Mouse (Mus musculus) embryo, embryonic 11.5 days (tissue): Measurements from ENCODE around the gene Idh1.
"Not testable (repeated sequence)": the region's sequence is repeated elsewhere in the genome, so short reads cannot be mapped to it uniquely, and the experiment has no call there.

Source experiments
- DNase-seq: peaks from one replicate; pipeline ENCODE4 v3.0.0-alpha.2; 2012; ENCODE audit warnings: low read depth, low spot score

Gene Idh1

GRCm38 (mm10) chr1:65186287-65187073 is at the start of gene Idh1, which contains the start of gene Pikfyve:
Idh1 (minus strand) TSS chr1:65186500.
Pikfyve (plus strand) TSS chr1:65186683.
- peak; percentile 96 for DNase-seq

- no peak for DNase-seq
Measured at GRCm38 (mm10) chr1:65230566-65230965, 44.3 kb upstream of the Idh1 start.

DNA sequence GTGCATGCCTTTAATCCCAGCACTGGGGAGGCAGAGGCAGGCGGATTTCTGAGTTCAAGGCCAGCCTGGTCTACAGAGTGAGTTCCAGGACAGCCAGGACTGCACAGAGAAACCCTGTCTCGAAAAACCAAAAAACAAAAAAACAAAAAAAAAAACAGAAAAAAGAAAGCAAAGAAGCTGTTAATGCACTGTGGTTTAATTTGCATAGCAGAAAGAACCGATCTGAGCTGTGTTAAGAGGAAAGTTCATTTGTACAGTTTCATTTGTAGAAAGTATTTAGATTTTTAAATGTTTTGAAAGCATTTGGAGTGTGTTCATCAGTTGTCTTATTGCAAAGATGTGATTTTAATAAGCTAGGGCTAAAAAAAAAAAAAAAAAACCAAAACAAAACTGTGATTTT is 43.5 kb upstream of the Idh1 start:
- not testable (repeated sequence) for DNase-seq

GRCm38 (mm10) chr1:65227681-65228080 is 41.4 kb upstream of the Idh1 start:
- no peak for DNase-seq

DNA sequence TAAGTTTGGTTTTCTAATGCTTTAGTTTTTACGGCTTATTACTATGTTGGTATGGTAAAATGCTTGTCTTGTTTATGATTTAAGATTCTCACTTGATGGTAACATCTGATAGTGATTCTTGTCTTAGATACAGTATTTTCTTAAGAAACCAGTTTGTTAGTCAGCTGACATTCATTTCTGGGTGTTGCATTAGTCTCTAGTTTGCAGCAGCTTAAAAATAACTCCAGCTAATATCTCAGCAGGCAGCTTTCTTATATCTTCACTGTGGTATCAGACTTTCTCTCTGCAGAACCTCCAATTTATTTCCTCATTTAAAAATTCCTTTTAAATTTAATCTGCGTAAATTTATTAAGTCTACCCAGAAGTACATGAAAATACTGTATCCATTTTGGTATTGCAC is 37.4 kb upstream of the Idh1 start:
- DNase-seq, result no peak

DNA sequence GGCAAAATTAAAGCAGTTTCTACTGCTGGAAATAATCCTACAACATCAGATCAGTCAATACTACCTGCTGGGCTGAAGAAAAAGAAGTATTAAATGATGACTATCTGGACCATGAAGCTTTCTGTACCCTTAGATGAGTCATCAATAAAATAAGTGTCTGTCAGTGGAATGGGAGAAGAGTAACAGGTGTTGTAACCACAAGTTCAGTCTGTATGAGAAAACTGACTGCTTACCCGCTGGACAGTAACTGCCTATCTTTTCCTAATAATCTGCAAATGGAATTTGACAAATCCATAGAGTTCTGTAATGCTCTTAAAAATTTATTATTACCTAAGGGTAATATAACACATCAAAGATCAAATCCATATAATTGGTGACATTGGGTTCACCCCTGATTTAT is 31.7 kb upstream of the Idh1 start:
- no peak for DNase-seq

DNA sequence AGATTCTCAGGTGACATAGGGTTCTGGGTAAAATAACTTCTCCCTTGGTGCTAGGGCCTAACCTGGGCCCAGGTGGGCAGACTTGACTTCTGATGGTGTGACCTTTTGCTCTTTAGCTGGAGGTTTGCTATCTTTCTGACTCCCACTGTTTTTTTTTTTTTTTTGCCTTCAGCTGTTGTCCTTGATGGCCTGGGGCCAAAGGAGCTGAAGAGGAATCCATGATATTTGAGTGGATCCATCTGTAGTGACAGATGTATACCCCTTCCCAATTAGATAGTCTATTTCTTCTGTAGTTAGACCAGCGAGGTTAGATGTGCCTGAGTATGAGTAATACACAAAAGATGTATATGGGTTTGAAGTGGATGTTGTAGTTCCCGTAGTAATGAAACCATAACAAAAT is 31.3 kb upstream of the Idh1 start:
- DNase-seq, result no peak

GRCm38 (mm10) chr1:65213214-65213613 is 26.9 kb upstream of the Idh1 start:
- DNase-seq, result no peak

DNA sequence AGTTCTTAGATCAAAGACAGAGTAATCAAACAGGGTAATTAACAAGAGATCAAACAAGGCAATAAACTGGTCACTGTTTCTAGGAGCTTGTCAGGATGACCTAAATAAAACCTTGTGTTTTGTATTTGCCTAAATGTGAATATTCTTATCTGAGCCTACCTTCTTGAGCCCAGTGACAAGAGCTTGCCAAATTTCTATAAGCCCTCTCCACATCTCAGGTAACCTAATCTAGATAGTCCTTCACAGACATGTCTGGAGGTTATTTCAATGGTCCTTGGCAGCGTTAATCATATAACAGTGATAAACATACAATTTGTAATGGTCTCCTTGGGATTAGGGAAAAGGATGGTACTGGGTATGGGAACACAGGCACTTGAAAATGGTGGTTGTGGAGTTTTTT is 18.0 kb upstream of the Idh1 start:
- no peak for DNase-seq

GRCm38 (mm10) chr1:65198861-65199260 is 12.6 kb upstream of the Idh1 start:
- no peak for DNase-seq

DNA sequence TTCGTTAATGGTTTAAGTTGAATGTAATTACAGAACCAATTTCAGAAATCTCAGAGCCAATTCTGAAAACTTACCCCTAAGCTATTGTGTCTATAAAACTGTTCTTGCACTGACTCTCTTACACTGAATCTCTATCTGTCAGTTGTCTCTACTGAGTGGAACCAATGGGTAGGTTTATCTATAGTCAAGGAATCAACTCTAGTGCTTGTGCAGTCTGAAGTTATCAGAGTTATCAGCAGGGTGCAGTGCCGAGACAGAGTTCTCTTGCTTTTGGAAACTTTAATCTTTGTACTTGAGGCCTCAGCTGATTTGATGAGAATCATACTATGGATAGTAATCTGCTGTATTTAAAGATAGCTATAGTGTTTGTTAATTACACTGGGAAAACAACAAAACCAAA is 12.1 kb upstream of the Idh1 start:
- DNase-seq, result no peak

GRCm38 (mm10) chr1:65193226-65193625 is 6.9 kb upstream of the Idh1 start:
- no peak for DNase-seq

DNA sequence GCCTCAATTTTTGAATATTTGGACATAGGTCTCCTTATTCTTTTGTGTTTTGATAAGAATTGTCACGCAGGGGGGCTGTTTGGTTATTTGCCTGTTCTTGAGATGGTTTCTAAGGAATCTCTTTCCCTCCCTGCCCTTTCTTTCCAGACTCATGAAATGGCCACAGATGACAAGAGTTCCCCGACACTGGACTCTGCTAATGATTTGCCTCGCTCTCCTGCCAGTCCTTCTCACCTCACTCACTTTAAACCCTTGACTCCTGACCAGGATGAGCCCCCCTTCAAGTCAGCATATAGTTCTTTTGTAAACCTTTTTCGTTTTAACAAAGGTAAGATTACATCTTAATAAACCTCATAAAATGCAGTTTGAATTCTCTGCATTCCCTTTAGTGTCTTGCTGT is 3.9 kb upstream of the Idh1 start:
- no peak for DNase-seq

DNA sequence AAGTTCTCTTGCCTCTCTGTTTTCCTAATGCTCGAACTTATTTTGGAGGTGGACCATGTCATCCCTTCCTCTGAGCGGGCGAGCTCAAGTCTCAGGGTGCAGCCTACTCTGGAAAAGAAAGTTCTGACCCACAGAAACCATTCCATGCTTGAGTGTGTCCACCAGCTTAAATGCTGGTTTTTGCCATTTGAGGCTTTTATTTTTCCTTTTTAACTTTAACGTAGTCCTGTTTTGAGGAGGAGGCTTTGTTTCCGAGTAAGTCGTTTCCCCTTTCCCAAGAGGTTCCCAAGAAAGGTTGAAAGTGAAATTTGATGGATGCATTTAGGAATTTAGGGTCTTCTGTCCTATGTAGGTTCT is 752 bp upstream of the Idh1 start:
- DNase-seq, result no peak

- no peak for DNase-seq
Measured at GRCm38 (mm10) chr1:65185524-65186205, 635 bp downstream of the Idh1 start.

DNA sequence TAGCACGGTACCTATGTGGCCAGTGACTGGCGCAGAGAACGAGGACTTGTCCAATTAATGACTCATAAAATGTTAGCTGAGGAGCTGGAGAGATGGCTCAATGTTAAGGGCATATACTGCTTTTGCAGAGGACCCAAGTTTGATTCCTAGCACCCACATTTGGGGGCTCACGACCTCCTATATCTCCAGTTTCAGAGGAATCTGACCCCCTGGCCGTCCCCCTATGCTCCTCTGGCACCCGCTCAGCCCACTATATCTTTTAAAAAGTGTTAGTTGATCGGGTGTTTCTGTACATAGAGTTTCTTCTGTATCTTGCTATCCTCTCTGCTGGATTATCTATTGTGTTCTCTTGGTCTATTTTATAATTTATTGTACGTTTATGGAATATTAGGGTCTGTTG is 1.3 kb downstream of the Idh1 start:
- no peak for DNase-seq

DNA sequence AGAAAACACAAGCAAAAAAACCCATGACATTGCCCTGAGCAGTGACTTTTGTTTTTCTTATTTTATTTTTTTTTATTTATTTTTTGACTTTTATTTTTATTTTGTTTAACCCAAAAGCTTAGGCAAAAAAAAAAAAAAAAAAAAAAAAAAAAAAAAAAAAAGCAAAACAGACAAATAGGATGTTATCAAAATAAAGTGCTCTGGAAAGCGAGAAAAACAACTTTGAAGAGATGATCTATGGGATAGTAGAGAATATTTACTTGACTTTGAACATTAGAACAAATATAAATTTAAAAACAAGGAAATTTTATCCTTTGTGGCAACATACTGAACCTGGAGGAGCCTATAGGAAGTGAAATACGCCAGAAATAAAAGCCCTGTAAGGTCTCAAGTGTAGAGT is 2.3 kb downstream of the Idh1 start:
- no peak for DNase-seq

- DNase-seq, result no peak
Measured at GRCm38 (mm10) chr1:65181459-65181858, 4.8 kb downstream of the Idh1 start.

DNA sequence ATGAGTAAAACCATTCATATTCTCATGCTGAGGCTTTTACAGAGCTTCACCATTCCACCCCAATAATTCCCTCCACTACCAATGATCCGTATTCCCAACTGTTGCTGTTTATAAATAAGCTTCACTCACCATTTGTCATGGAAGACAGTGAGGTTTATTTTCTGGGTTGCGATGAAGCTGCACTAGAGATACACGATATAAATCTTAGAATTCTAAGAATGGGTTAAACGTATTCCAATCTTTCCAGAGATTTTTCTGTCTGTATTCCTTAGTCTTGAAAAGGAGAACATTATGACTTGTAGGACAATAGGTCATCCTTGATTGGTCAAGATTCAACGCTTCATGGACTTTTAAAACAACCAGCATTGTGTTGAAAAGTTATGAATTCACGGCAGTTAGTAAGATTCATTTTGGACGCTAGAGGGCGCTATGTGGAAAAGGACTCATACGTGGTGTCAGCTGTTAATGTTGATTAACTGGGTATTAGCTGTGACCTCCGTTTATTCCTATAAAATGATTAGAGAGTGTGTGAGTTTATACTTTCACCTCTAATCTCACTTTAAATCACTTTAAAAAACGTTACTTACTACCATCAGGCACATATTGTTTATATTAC is 6.6 kb downstream of the Idh1 start:
- peak; percentile 68 for DNase-seq

DNA sequence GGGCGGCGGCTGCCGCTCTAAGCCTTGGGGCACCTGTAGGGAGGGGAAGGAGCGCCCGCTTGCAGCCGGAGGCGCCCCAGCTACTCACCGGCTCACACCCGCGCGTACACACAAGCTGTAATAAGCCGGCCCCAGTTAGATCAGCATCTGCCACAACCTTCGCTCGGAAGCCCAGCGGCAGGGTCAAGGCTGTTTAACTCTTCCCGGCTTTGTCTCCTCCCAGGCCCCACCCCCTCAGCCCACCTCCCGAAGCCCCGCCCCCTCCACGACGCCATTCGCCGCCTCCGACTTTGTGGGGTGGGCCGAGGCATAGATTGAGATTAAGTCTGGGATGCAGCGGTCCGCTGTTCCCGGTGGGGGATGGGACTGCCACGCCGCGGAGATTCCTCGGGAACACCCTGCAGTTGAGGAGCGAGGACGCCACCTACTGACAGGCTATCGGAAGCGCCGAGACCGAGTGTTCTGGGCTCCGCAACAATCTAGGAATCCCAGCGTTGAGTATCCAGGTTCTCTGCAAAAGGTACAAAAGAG is 7.3 kb downstream of the Idh1 start:
- peak; percentile 96 for DNase-seq

GRCm38 (mm10) chr1:65178126-65178901 is 8.0 kb downstream of the Idh1 start:
- DNase-seq, result peak; percentile 85

GRCm38 (mm10) chr1:65177452-65177851 is 8.8 kb downstream of the Idh1 start:
- no peak for DNase-seq
